Mouse (Mus musculus): ENCODE data around the gene Egfl8. TPM values are rescaled to one million over a fixed set of nuclear protein-coding genes. Genes with fewer than 3 reads are reported as not detected.
A peak's percentile ranks its signal among the peaks of the same experiment; 100 is the strongest.

The Egfl8 gene
- polyA plus RNA-seq, 1 experiment, result 0.03 TPM

- peaks cover 66% of the 10 kb centered on the region for H3K4me1 ChIP-seq (ENCODE audit: control insufficient read depth)
- TF ChIP-seq GATA1 (IDR thresholded peaks at IDR 0.05; ENCODE audit: low read length), result no peak
- no peak for TF ChIP-seq TAL1 (IDR thresholded peaks at IDR 0.05; ENCODE audit: low read length)
- H3K4me3 ChIP-seq (replicated peaks), result peak overlapping the region; percentile 94
- H3K27me3 ChIP-seq (ENCODE audit: control insufficient read depth), result no peaks in the 10 kb centered on the region
- H3K9me3 ChIP-seq (ENCODE audit: control insufficient read depth, low read length), result no peaks in the 10 kb centered on the region
- H3K36me3 ChIP-seq (ENCODE audit: control insufficient read depth), result peaks cover 40% of the 10 kb centered on the region
These were observed 9.4 kb downstream of the Egfl8 start for GRCm38 (mm10) chr17:34606186-34607039.

GRCm38 (mm10) chr17:34605609-34606008, 10.2 kb downstream of the Egfl8 start:
- H3K9me3 ChIP-seq (ENCODE audit: control insufficient read depth, low read length), result no peaks in the 10 kb centered on the region
- peak overlapping the region; percentile 94 for H3K4me3 ChIP-seq (replicated peaks)
- TF ChIP-seq TAL1 (IDR thresholded peaks at IDR 0.05; ENCODE audit: low read length) (no peak), GATA1 (IDR thresholded peaks at IDR 0.05; ENCODE audit: low read length) (no peak)
- no peaks in the 10 kb centered on the region for H3K27me3 ChIP-seq (ENCODE audit: control insufficient read depth)
- peaks cover 68% of the 10 kb centered on the region for H3K4me1 ChIP-seq (ENCODE audit: control insufficient read depth)
- H3K36me3 ChIP-seq (ENCODE audit: control insufficient read depth), result peaks cover 39% of the 10 kb centered on the region

GRCm38 (mm10) chr17:34604511-34605237, 11.1 kb downstream of the Egfl8 start:
- H3K36me3 ChIP-seq (ENCODE audit: control insufficient read depth), result peaks cover 41% of the 10 kb centered on the region

GRCm38 (mm10) chr17:34604061-34604508, 11.7 kb downstream of the Egfl8 start, which contains the start of gene Agpat1:
Agpat1 (plus strand) TSS chr17:34604262.
- Histone ChIP-seq H3K4me1 (ENCODE audit: control insufficient read depth) (peaks cover 76% of the 10 kb centered on the region), H3K9me3 (ENCODE audit: control insufficient read depth, low read length) (no peaks in the 10 kb centered on the region), H3K4me3 (replicated peaks) (peak within 1 kb of the TSS; percentile 94), H3K27me3 (ENCODE audit: control insufficient read depth) (no peaks in the 10 kb centered on the region), H3K36me3 (ENCODE audit: control insufficient read depth) (peaks cover 44% of the 10 kb centered on the region)
- TF ChIP-seq GATA1 (IDR thresholded peaks at IDR 0.05; ENCODE audit: low read length) (no peak), TAL1 (IDR thresholded peaks at IDR 0.05; ENCODE audit: low read length) (no peak)

More at GRCm38 (mm10) chr17:34604511-34605237, 11.1 kb downstream of the Egfl8 start:
- TF ChIP-seq TAL1 (IDR thresholded peaks at IDR 0.05; ENCODE audit: low read length) (no peak), GATA1 (IDR thresholded peaks at IDR 0.05; ENCODE audit: low read length) (no peak)
- peak overlapping the region; percentile 94 for H3K4me3 ChIP-seq (replicated peaks)
- no peaks in the 10 kb centered on the region for H3K27me3 ChIP-seq (ENCODE audit: control insufficient read depth)
- peaks cover 74% of the 10 kb centered on the region for H3K4me1 ChIP-seq (ENCODE audit: control insufficient read depth)
- H3K9me3 ChIP-seq (ENCODE audit: control insufficient read depth, low read length), result no peaks in the 10 kb centered on the region

GRCm38 (mm10) chr17:34603375-34604060, 12.3 kb downstream of the Egfl8 start, which contains the start of gene Rnf5:
Rnf5 (minus strand) TSS chr17:34603690.
- peaks cover 42% of the 10 kb centered on the region for H3K36me3 ChIP-seq (ENCODE audit: control insufficient read depth)
- peaks cover 74% of the 10 kb centered on the region for H3K4me1 ChIP-seq (ENCODE audit: control insufficient read depth)
- peak within 1 kb of the TSS; percentile 94 for H3K4me3 ChIP-seq (replicated peaks)
- H3K9me3 ChIP-seq (ENCODE audit: control insufficient read depth, low read length), result no peaks in the 10 kb centered on the region
- TF ChIP-seq TAL1 (IDR thresholded peaks at IDR 0.05; ENCODE audit: low read length), result no peak
- TF ChIP-seq GATA1 (IDR thresholded peaks at IDR 0.05; ENCODE audit: low read length), result no peak
- H3K27me3 ChIP-seq (ENCODE audit: control insufficient read depth), result no peaks in the 10 kb centered on the region

GRCm38 (mm10) chr17:34601796-34602195, 14.0 kb downstream of the Egfl8 start:
- peak overlapping the region; percentile 94 for H3K4me3 ChIP-seq (replicated peaks)
- peaks cover 71% of the 10 kb centered on the region for H3K4me1 ChIP-seq (ENCODE audit: control insufficient read depth)
- peaks cover 2% of the 10 kb centered on the region; the same call in 1 of the 2 replicates for H3K27me3 ChIP-seq (ENCODE audit: control insufficient read depth)
- peaks cover 29% of the 10 kb centered on the region for H3K36me3 ChIP-seq (ENCODE audit: control insufficient read depth)
- no peaks in the 10 kb centered on the region for H3K9me3 ChIP-seq (ENCODE audit: control insufficient read depth, low read length)
- no peak for TF ChIP-seq TAL1 (IDR thresholded peaks at IDR 0.05; ENCODE audit: low read length)
- TF ChIP-seq GATA1 (IDR thresholded peaks at IDR 0.05; ENCODE audit: low read length), result no peak

- H3K4me3 ChIP-seq (replicated peaks), result no peak overlapping the region
- H3K9me3 ChIP-seq (ENCODE audit: control insufficient read depth, low read length), result no peaks in the 10 kb centered on the region
- H3K4me1 ChIP-seq (ENCODE audit: control insufficient read depth), result peaks cover 54% of the 10 kb centered on the region
- TF ChIP-seq GATA1 (IDR thresholded peaks at IDR 0.05; ENCODE audit: low read length) (no peak), TAL1 (IDR thresholded peaks at IDR 0.05; ENCODE audit: low read length) (no peak)
- peaks cover 39% of the 10 kb centered on the region for H3K36me3 ChIP-seq (ENCODE audit: control insufficient read depth)
- H3K27me3 ChIP-seq (ENCODE audit: control insufficient read depth), result peaks cover 2% of the 10 kb centered on the region; the same call in 1 of the 2 replicates
These were observed 15.9 kb downstream of the Egfl8 start for GRCm38 (mm10) chr17:34599891-34600290.

GRCm38 (mm10) chr17:34597566-34598095, 18.1 kb downstream of the Egfl8 start, which contains the start of gene Ager:
Ager (plus strand) TSS chr17:34597862.
- H3K9me3 ChIP-seq (ENCODE audit: control insufficient read depth, low read length), result no peaks in the 10 kb centered on the region
- H3K4me1 ChIP-seq (ENCODE audit: control insufficient read depth), result peaks cover 61% of the 10 kb centered on the region
- H3K27me3 ChIP-seq (ENCODE audit: control insufficient read depth), result peaks cover 2% of the 10 kb centered on the region; the same call in 1 of the 2 replicates
- H3K4me3 ChIP-seq (replicated peaks), result no peak within 1 kb of the TSS
- TF ChIP-seq TAL1 (IDR thresholded peaks at IDR 0.05; ENCODE audit: low read length) (no peak), GATA1 (IDR thresholded peaks at IDR 0.05; ENCODE audit: low read length) (no peak)
- H3K36me3 ChIP-seq (ENCODE audit: control insufficient read depth), result peaks cover 51% of the 10 kb centered on the region
